Mouse (Mus musculus) forelimb bud, embryonic 11.5 days (tissue): ENCODE measurements around the gene Ctc1.

Experiments
- DNase-seq: peaks from one replicate; pipeline ENCODE4 v3.0.0-alpha.2; 2012; ENCODE audit warnings: low read depth, low spot score

Gene Ctc1

GRCm38 (mm10) chr11:69050748-69051147 is 35.0 kb downstream of the Ctc1 start:
- DNase-seq, result no peak

- no peak for DNase-seq
Measured at GRCm38 (mm10) chr11:69051771-69052170, 36.1 kb downstream of the Ctc1 start.

DNA sequence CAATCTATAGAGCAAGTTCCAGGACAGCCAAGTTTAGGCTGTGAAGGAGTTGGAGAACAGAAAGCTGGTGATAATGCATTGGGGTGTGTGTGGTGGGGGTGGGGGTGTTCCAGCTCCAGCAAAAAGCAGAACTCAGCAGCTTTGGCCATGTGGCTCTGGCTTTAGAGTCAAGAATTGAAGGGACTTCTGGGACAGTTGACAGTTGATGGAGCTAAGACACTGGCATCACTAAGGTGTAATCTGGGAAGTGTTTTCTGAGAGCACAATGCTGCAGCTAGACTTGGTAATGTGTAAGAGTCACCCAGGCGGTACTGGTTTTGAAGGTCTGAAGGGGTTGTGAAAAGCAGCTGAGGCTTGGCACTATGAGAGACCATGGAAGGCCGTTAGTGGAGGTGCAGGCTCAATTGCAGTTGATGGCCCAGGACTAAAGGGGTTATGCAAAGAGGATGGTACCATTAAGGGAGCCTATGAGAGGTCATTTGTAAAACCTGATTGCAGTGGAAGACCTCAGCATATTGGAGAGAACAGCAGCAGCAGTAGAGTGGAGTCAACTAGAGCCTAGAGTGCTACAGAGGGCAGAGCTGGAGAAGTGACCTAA is 37.2 kb downstream of the Ctc1 start:
- DNase-seq, result no peak

DNA sequence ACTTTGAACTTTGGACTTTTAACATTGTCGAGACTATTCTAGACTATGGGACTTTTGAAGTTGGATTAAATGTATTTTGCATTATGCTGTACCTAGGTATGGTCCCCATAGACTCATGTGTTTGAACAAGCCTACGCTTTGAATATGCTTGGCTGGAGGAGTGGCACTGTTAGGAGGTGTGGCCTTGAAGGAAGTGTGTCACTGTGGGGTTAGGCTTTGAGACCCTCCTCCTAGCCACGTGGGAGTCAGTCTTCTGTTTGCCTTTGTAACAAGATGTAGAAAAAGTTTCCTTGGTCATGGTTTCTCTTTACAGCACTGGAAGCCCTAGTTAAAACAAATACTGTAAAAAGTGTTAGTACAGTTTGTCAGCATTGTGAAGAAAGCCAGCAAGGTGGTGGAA is 38.1 kb downstream of the Ctc1 start:
- DNase-seq, result no peak

GRCm38 (mm10) chr11:69058265-69058664 is 42.6 kb downstream of the Ctc1 start:
- DNase-seq, result no peak

DNA sequence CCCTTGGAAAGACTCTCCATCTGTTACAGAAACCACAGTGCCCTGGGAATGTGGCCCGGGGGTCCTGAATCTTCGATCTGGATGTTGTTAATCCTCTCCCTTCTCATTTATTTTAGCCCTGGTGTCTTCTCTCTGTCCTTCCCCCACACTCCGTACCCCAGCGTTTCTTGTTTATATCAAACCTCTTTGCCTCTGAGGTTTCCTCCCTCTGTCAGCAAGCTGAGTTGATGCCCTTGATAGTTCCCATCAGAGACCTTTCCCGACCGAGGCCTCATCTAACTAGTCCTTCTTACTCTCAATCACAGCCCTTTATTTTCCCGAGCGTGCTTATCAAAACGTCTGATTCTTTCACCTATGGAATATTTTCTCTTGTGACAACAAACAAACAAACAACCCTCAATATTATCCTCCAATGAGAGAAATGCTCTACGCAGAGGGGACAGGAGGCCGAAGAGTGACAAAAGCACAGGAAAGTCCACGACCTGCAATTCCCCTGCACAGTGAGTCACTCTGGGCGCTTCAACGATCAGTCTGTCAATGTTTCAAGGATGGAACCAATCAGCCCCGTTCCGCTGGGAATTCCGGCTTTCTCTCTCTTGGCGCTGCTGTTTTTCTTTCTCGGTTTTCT is 43.1 kb downstream of the Ctc1 start:
- no peak for DNase-seq

GRCm38 (mm10) chr11:69059357-69059974 is 43.8 kb downstream of the Ctc1 start, which contains the start of gene Borcs6:
Gene Borcs6, plus strand, starts transcription at chr11:69059717.
- peak; percentile 97 for DNase-seq

GRCm38 (mm10) chr11:69059975-69060411 is 44.3 kb downstream of the Ctc1 start:
- no peak for DNase-seq

DNA sequence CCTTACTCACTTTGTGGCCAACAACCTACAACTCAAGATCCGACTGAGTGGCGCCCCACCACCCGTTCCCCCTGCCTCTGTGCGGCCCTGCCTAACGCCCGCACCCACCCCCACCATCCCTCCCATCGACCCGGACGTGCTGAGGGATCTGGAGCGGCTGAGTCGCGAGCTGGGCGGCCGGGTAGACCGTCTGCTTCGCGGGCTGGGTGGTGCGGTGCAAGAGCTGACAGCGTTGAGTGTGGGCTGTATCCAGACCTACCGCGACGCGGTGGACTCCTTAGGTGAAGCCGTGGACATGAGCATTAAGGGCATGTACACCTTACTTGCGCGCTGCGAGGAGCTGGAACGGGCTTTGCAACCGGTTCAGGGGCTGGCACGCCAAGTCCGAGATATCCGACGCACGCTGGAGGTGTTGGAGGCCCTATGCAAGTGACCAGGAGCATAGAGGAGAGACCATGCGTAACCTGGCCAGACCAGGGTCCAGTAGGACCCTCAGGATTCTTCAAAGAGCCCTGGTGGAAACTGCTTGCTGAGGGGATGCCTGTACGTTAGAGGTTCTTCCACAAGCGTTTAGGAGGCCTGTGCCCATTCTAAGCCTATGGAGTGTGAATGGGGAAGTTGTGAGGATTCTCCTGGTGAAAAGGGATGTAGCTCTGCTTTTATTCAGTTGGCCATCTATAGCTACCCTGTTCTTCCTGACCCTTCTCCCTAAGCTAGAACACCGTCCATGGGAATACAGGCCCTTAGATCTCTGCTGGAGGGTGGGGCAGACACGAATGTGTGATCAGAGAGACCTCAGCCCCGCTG is 44.9 kb downstream of the Ctc1 start:
- no peak for DNase-seq

- no peak for DNase-seq
Measured at GRCm38 (mm10) chr11:69061255-69061912, 45.7 kb downstream of the Ctc1 start.

- DNase-seq, result peak; percentile 75
Measured at GRCm38 (mm10) chr11:69062194-69062760, 46.6 kb downstream of the Ctc1 start.

- DNase-seq, result peak; percentile 95
Measured at GRCm38 (mm10) chr11:69062761-69063224, 47.1 kb downstream of the Ctc1 start.

GRCm38 (mm10) chr11:69063413-69064201 is 47.9 kb downstream of the Ctc1 start:
- peak; percentile 81 for DNase-seq

DNA sequence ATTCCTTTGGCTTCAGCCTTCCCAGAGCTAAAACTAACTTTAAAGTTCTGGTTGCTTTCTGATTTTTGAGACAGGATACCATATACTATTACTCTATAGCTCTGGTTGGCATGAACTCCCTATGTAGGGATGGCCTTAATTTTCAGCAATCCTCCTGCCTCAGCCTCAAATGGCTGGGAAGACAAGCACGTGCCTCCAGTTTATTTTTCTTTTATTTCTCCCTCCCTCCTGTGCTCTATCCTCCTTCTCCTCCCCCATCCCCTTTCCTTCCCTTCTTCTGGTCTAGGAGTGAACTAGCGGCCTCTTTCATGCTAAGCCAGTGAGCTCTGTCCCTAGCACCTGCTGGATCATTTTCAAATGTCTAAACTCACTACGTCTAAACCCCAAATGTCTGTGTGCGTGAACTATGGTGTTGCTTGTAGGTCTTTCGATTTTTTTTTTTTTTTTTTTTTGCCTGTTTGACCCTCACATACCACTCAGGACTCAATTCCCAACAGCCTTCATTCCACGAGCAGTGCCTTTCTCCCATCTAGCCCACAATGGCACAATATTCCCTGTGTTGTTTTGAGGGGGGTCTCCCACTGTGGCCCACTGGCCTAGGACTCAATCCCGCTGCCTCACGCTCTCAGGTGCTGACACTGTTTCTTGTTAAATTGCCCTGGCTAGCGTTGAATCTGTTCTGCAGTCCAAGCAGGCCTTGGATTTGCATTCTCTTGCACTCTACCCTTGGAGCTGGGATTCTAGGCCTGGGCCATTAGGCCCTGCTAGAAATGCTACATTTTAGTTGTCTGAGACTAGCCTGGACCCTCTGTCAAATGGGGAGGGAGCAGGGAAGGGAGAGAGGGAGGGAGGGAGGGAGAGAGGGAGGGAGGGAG is 48.8 kb downstream of the Ctc1 start:
- no peak for DNase-seq

GRCm38 (mm10) chr11:69065394-69065925 is 49.7 kb downstream of the Ctc1 start:
- DNase-seq, result no peak

DNA sequence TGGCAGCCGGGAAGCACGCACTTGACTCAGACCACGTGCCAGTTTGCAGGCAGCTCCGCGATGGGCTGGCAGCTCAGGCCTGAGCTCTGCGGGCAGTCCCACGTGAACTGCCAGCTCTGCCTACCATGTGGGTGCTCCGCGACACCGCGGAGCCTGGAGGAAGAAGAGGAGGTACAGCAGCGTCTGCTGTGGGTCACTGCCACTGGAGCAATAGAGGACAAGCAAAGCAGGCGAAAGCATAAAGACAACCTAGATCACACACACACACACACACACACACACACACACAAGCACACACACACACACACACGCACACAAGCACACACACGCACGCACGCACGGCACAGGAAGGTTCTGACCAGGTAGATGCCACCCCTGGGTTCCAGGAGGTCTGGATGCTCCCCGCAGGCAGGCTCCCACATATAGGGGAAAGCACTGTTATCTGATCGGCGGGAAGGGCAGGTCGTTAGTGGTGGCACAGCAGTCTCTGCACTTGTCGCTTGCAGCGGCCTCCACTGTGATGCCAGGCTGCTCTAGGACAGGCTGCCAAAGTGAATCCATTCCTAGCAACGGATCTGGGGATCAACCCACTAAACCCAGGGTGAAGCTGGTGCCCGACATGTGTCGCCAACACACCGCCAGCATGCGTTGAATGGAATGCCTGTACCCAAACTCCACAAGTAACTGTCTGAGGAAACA is 50.6 kb downstream of the Ctc1 start:
- no peak for DNase-seq

DNA sequence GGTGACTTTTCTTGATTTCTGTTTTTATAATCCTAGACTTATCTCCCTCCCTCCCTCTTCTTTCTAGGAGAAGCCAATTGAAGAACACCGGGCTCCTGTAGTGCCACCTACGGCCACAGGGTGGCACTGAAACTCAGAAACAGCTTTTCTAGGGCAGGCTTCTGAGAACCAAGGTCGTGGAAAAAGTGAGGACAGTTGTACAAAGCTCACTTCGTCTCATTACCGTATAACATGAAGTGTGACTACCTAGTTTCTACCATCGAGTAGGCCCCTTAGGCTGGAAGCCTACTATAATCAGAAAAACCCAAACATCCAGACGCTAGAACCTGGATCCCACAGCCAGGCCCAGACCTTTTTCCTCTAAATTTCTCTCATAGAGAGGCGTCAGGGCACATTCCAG is 51.2 kb downstream of the Ctc1 start:
- DNase-seq, result peak; percentile 91

DNA sequence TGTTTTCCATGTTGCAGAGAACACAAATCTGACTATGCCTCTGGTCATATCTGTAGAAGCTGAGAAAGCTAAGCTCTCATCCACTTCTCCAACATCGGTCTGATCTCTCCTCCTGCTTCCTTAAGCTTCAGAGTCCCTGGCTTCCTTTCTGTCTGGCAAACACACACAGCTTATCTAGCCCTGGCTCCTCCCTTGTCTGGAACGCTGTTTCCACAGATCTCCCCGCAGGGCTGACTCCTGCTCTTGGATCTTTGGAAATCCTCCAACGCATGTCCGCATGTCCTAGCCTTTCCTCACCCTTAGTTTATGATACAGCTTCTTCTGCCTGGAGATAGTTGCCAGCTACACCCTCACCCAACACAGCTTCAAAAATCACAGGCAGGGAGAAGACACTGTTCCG is 51.9 kb downstream of the Ctc1 start:
- DNase-seq, result no peak

DNA sequence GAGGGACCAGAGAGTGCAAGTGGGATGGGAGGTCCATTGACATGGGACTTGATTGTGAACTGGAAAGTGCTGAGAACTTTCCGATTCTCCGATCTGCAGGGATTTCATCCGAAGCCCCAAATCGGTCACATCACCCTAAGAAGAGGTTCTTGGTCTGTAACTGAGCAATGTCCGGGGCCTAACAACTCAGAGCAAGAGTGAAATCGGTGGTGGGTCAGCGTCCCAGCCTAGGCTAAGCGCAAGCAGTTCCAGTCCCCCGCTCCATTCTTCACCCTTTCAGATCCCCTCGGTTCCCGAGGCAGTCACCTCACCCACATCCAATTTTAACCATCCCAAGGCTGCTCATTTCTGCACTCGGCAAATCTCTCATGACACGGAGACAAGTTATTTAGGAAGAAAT is 54.4 kb downstream of the Ctc1 start:
- no peak for DNase-seq
